Mouse (Mus musculus) layer of hippocampus, adult 2 months (tissue): ENCODE measurements around the gene Lypd4. TPM values are rescaled to one million over a fixed set of nuclear protein-coding genes. Genes with fewer than 3 reads are reported as not detected.

ENCODE experiments used
- DNase-seq, 2 experiments: peaks; one replicate each; pipeline ENCODE4 v3.0.0; 2022; ENCODE audit warnings: low spot score in 2 of 2
- H3K27ac ChIP-seq: fragments of 200-600 bp; 2 replicates; pipeline ENCODE4 v1.8.1; 2022
- H3K4me3 ChIP-seq: fragments of 200-600 bp; 2 replicates; pipeline ENCODE4 v1.8.1; 2022; ENCODE audit warnings: mild to moderate bottlenecking
- CTCF ChIP-seq: fragments of 200-600 bp; conservative IDR thresholded peaks from 2 replicates; pipeline ENCODE4 v1.8.1; 2022; ENCODE audit warnings: antibody characterized with exemption, mild to moderate bottlenecking, moderate library complexity
- long read RNA-seq, 2 experiments: library from polyadenylated mRNA; stranded (forward); transcript quantifications; one replicate each; pipeline ENCODE4 v2.0.0; 2021; ENCODE audit warnings: borderline mapping rate in 2 of 2
- total RNA-seq, 2 experiments: library from RNA; stranded (reverse); gene quantifications; 2 replicates each; pipeline ENCODE4 v1.2.3; 2021

The Lypd4 gene
- total RNA-seq = not detected
- long read RNA-seq, experiment 1 = 0 reads
- long read RNA-seq, experiment 2 = 0 reads

- no peak for DNase-seq
- Histone ChIP-seq H3K4me3 (no peak within 1 kb of the TSS), H3K27ac (no peak within 1 kb of the TSS)
- TF ChIP-seq CTCF = no peak
These were observed at the start of gene Lypd4, which contains the start of gene Dmrtc2 for GRCm38 (mm10) chr7:24869532-24870165. Gene Lypd4 (minus strand): TSS chr7:24869941. Gene Dmrtc2 (plus strand): TSS chr7:24870057.

- no peak overlapping the region for H3K27ac ChIP-seq
- H3K4me3 ChIP-seq = no peak overlapping the region
- DNase-seq = no peak
- TF ChIP-seq CTCF = no peak
These were observed 49.1 kb upstream of the Lypd4 start for GRCm38 (mm10) chr7:24918763-24919323.

GRCm38 (mm10) chr7:24912480-24912879, 42.7 kb upstream of the Lypd4 start:
- DNase-seq = no peak
- H3K4me3 ChIP-seq = no peak overlapping the region
- no peak overlapping the region for H3K27ac ChIP-seq
- no peak for TF ChIP-seq CTCF

- 0 out of 2 replicates have a peak, but pooled peaks have one; percentile 4 for TF ChIP-seq CTCF
- Histone ChIP-seq H3K27ac (no peak overlapping the region; the same call in 1 of the 2 replicates), H3K4me3 (no peak overlapping the region)
- DNase-seq = no peak
These were observed 37.5 kb upstream of the Lypd4 start for GRCm38 (mm10) chr7:24907211-24907748.

GRCm38 (mm10) chr7:24906551-24906950, 36.8 kb upstream of the Lypd4 start:
- Histone ChIP-seq H3K27ac (no peak overlapping the region; the same call in 1 of the 2 replicates), H3K4me3 (no peak overlapping the region)
- no peak for DNase-seq
- 0 out of 2 replicates have a peak, but pooled peaks have one; percentile 8 for TF ChIP-seq CTCF

GRCm38 (mm10) chr7:24904936-24905335, 35.2 kb upstream of the Lypd4 start:
- peak overlapping the region; percentile 84 for H3K4me3 ChIP-seq
- H3K27ac ChIP-seq = no peak overlapping the region
- DNase-seq = peak; percentile 39 to 45
- TF ChIP-seq CTCF = peak; percentile 71

- peak overlapping the region; percentile 89 for H3K27ac ChIP-seq
- TF ChIP-seq CTCF = peak; percentile 76
- peak; percentile 95 to 98 for DNase-seq
- H3K4me3 ChIP-seq = peak overlapping the region; percentile 84
These were observed 34.3 kb upstream of the Lypd4 start for GRCm38 (mm10) chr7:24904070-24904483.

GRCm38 (mm10) chr7:24903444-24903825, 33.7 kb upstream of the Lypd4 start:
- DNase-seq = no peak
- no peak for TF ChIP-seq CTCF
- Histone ChIP-seq H3K4me3 (peak overlapping the region; percentile 84), H3K27ac (peak overlapping the region; percentile 89)

GRCm38 (mm10) chr7:24902630-24903443, 33.1 kb upstream of the Lypd4 start, which contains the start of gene Arhgef1:
Gene Arhgef1 (plus strand): TSS chr7:24902912.
- Histone ChIP-seq H3K4me3 (peak within 1 kb of the TSS; percentile 84), H3K27ac (peak within 1 kb of the TSS; percentile 89)
- DNase-seq = no peak
- TF ChIP-seq CTCF = no peak

GRCm38 (mm10) chr7:24902264-24902629, 32.5 kb upstream of the Lypd4 start:
- Histone ChIP-seq H3K27ac (peak overlapping the region; percentile 89), H3K4me3 (peak overlapping the region; percentile 84)
- DNase-seq = no peak
- no peak for TF ChIP-seq CTCF

- no peak for TF ChIP-seq CTCF
- H3K4me3 ChIP-seq = no peak overlapping the region
- H3K27ac ChIP-seq = peak overlapping the region; percentile 89
- DNase-seq = no peak
These were observed 32.1 kb upstream of the Lypd4 start for GRCm38 (mm10) chr7:24901842-24902241.

GRCm38 (mm10) chr7:24901114-24901513, 31.4 kb upstream of the Lypd4 start:
- no peak overlapping the region for H3K27ac ChIP-seq
- no peak for DNase-seq
- no peak overlapping the region for H3K4me3 ChIP-seq
- TF ChIP-seq CTCF = no peak

- no peak overlapping the region for H3K4me3 ChIP-seq
- no peak for TF ChIP-seq CTCF
- DNase-seq = no peak
- H3K27ac ChIP-seq = no peak overlapping the region
These were observed 28.2 kb upstream of the Lypd4 start for GRCm38 (mm10) chr7:24897959-24898358.
